Mouse (Mus musculus) limb, embryonic 15.5 days (tissue): ENCODE measurements around the gene Mob1a. TPM values are rescaled to one million over a fixed set of nuclear protein-coding genes. Genes with fewer than 3 reads are reported as not detected.
"Not testable (repeated sequence)": the region's sequence is repeated elsewhere in the genome, so short reads cannot be mapped to it uniquely, and the experiment has no call there.

Experiments used
- ATAC-seq: fragments of 200-750 bp; cut with Nextera tagmentation; 2 replicates; pipeline ENCODE4 v1.8.0; 2017; ENCODE audit warnings: low read depth, moderate TSS enrichment; ENCODE audit not compliant: insufficient number of reproducible peaks, low FRiP score, low TSS enrichment
- H3K27ac ChIP-seq: fragments of 300-500 bp; sonication (generic); 2 replicates; pipeline ENCODE4 v1.5.1; 2015; ENCODE audit warnings: moderate library complexity, mild to moderate bottlenecking, inconsistent platforms
- H3K27me3 ChIP-seq: fragments of 300-500 bp; sonication (generic); 2 replicates; pipeline ENCODE4 v1.6.1; 2015; ENCODE audit warnings: inconsistent platforms
- H3K36me3 ChIP-seq: fragments of 300-500 bp; sonication (generic); 2 replicates; pipeline ENCODE4 v1.6.1; 2015; ENCODE audit warnings: inconsistent platforms
- H3K4me1 ChIP-seq: fragments of 300-500 bp; sonication (generic); 2 replicates; pipeline ENCODE4 v1.6.1; 2015; ENCODE audit warnings: inconsistent platforms
- H3K4me2 ChIP-seq: fragments of 300-500 bp; sonication (generic); 2 replicates; pipeline ENCODE4 v1.6.1; 2015; ENCODE audit warnings: mild to moderate bottlenecking, inconsistent platforms
- H3K4me3 ChIP-seq: fragments of 300-500 bp; sonication (generic); 2 replicates; pipeline ENCODE4 v1.5.1; 2015; ENCODE audit warnings: mild to moderate bottlenecking, inconsistent platforms
- H3K9ac ChIP-seq: fragments of 300-500 bp; sonication (generic); 2 replicates; pipeline ENCODE4 v1.6.1; 2015; ENCODE audit warnings: inconsistent platforms
- H3K9me3 ChIP-seq: fragments of 300-500 bp; sonication (generic); 2 replicates; pipeline ENCODE4 v1.6.1; 2016; ENCODE audit warnings: inconsistent platforms
- WGBS: fragments of 180-500 bp; shearing (Covaris S2); methylation state at CpG from one replicate; pipeline ENCODE4 v1.1.7; 2015; 5-methylcytosine and 5-hydroxymethylcytosine counted together
- polyA plus RNA-seq: library from polyadenylated mRNA; unstranded; fragments of >200 nt; fragmentation: Nextera tagmentation; extraction: Ambion mirVana; gene quantifications from 2 replicates; pipeline ENCODE4 v1.2.1, GENCODE M21; 2015

Mob1a gene
- polyA plus RNA-seq, 1 experiment from 2014 or later, result 68.7 TPM

DNA sequence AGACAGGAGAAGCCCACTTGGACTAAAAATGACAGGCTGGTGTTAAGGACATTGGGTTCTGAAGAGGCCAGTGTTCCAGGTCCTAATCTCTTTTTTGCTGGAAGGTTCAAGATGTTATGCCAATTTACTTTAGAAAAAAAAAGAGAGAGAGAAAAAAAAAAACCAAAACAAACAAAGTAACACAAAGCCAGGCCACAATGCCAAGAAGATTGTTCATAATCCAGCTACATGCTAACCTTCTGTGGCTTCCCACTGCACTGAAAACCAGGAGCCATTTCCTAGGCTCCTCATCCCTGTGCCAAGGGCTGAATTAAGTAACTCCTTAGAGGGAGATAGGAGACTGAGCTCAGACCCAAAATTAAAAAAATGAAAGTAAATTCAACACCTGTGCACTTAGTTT lies 10.5 kb upstream of the Mob1a start:
- Histone ChIP-seq H3K4me2 (no peak overlapping the region), H3K9ac (no peak overlapping the region)

DNA sequence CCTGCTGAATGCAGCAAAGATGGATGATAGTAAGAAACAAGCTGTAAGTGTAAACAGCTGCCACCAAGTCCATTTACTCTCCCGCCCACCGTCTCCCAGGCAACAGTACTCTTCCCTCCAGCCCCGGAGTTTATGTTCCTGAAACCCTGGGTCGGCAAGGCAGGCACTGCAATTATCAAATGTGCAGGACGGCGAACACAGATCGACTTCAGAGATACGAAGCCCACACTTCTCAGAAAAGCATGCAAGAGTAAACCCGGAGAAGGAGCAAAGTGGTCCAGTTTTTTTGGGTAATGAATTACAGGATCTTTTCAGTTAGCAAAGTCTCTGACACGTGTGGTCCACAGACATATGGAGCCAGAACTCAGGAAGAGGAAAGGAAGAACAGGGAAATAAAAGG lies 9.8 kb upstream of the Mob1a start:
- no peak for ATAC-seq
- 3% methylated on average over 10 of the region's 10 CpGs for WGBS
- H3K4me2 ChIP-seq, result peak overlapping the region; percentile 88
- H3K27me3 ChIP-seq, result no peaks in the 10 kb centered on the region
- no peak overlapping the region for H3K27ac ChIP-seq
- H3K9me3 ChIP-seq, result no peaks in the 10 kb centered on the region
- H3K9ac ChIP-seq, result no peak overlapping the region
- peaks cover 13% of the 10 kb centered on the region for H3K4me1 ChIP-seq
- H3K36me3 ChIP-seq, result peaks cover 9% of the 10 kb centered on the region
- H3K4me3 ChIP-seq, result peak overlapping the region; percentile 83

More for the DNA sequence above, 10.5 kb upstream of the Mob1a start:
- peaks cover 16% of the 10 kb centered on the region for H3K36me3 ChIP-seq
- H3K9me3 ChIP-seq, result no peaks in the 10 kb centered on the region
- no peak overlapping the region for H3K4me3 ChIP-seq
- peaks cover 13% of the 10 kb centered on the region for H3K4me1 ChIP-seq
- no peaks in the 10 kb centered on the region for H3K27me3 ChIP-seq
- ATAC-seq, result no peak
- H3K27ac ChIP-seq, result no peak overlapping the region

DNA sequence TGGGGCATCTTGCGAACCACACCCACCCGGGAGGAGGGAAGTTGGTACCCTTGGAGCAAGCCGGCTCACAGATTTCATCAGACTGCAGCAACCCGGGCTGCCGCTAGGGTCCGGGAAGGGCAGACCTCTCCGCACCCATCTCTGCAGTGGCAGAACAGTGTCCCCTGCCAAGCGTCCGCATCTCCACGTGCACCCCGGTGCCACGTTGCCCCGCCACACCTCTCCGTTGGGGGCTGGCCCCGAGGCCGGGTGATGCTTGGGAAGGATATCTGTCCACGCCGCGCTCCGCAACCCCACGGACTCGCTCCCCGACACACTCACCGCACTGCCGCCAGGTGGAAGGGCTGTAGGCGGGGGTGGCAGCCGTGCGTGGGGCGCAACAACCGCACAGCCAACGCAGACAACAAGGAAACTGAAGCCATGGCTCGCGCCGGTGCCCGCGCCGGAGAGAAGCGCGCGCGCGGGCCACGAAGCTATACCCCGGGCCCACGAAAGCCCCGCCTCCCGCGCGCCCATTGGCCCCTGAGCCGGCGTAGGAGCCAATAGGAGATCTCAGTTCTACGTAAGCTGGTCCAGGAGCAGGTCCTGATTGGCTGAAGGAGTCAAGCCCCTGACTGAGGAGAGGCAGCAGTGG lies 8.6 kb upstream of the Mob1a start:
- Histone ChIP-seq H3K9me3 (no peaks in the 10 kb centered on the region), H3K4me1 (peaks cover 13% of the 10 kb centered on the region), H3K27me3 (no peaks in the 10 kb centered on the region), H3K4me2 (peak overlapping the region; percentile 88), H3K27ac (peak overlapping the region; percentile 64; the same call in 1 of the 2 replicates), H3K36me3 (0 out of 2 replicates have a peak, but pooled peaks cover 4% of the 10 kb centered on the region), H3K9ac (peak overlapping the region; percentile 64), H3K4me3 (peak overlapping the region; percentile 83)
- ATAC-seq, result peak; percentile 96
- under 1% methylated on average over 52 of the region's 52 CpGs for WGBS

DNA sequence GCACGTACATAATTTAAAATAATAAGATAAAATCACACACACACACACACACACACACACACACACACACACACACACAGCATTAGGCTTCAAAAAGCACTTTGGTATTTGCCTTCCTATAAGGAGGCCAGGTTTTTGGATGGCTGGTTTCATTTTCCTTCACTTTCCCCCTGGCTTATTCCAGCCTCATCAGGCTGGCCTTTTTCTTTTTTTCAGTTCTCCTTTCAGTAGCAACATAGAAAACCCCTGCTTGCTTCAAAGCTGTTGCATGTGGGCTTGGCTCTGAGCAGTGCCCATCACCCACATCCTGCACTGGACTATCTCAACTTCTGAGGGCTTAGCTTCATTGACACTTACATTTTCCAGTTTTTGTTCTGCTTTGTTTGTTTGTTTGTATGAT lies 3.9 kb upstream of the Mob1a start:
- no peaks in the 10 kb centered on the region for H3K9me3 ChIP-seq
- no peak overlapping the region for H3K9ac ChIP-seq
- H3K27ac ChIP-seq, result no peak overlapping the region
- H3K36me3 ChIP-seq, result no peaks in the 10 kb centered on the region
- H3K4me3 ChIP-seq, result no peak overlapping the region
- peaks cover 6% of the 10 kb centered on the region for H3K4me1 ChIP-seq
- H3K4me2 ChIP-seq, result no peak overlapping the region
- WGBS, result 25% methylated on average over 1 of the region's 1 CpGs
- H3K27me3 ChIP-seq, result no peaks in the 10 kb centered on the region
- no peak for ATAC-seq

DNA sequence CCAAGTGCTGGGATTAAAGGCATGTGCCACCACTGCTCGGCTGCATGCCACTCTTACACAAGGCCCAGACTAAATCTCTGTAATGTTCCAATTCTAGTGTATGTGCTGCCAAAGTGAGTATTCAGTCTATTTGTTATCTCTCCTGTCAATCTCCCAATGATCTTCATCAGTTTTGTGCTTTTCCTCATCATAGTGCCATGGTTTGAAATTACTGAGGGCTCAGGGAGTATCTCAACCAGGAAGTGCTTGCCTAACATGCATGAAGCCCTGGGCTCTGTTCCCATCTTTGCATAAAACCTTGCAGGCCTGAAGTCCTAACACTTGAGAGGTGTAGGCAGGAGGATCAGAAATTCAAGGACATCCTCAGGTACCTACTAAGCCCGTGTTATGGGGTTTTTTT lies 3.0 kb upstream of the Mob1a start:
- Histone ChIP-seq H3K4me2 (no peak overlapping the region), H3K4me3 (no peak overlapping the region), H3K9me3 (no peaks in the 10 kb centered on the region), H3K27me3 (no peaks in the 10 kb centered on the region), H3K4me1 (peaks cover 7% of the 10 kb centered on the region), H3K27ac (no peak overlapping the region), H3K9ac (no peak overlapping the region), H3K36me3 (no peaks in the 10 kb centered on the region)
- no peak for ATAC-seq
- WGBS, result 58% methylated on average over 2 of the region's 2 CpGs

DNA sequence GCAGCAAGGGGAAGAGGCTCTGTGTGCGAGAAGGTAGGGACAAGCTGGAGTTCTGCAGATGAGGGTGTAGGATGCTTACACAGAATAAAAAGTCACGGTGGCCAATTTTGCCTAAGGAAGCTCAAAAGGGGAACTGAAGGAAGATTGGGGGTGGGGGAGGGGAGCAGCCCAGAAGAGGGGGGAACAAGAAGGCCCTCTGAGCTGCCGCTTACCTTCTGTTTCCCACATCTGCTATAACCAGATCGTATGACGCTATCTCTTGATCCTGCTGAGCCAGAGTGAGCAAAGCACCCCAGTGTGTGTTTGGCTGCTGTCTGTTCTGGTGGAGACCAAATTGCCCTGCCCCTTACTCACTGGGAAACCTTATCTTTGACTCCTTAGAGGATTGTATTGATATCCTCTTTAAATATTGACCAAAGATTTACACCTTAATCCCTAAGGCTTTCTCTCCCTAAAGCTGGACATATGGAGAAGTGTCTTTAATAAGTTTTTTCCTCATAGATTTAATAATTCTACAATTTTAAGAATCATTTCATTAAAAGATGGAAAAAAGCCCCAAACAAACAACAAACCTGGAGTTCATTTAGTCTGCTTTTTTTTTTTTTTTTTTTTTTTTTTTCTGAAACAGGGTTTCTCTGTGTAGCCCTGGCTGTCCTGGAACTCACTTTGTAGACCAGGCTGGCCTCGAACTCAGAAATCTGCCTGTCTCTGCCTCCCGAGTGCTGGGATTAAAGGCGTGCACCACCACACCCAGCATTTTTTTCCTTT lies 2.0 kb upstream of the Mob1a start:
- Histone ChIP-seq H3K9ac (no peak overlapping the region), H3K4me1 (peaks cover 7% of the 10 kb centered on the region), H3K27ac (no peak overlapping the region), H3K4me2 (no peak overlapping the region), H3K4me3 (no peak overlapping the region), H3K27me3 (no peaks in the 10 kb centered on the region), H3K9me3 (no peaks in the 10 kb centered on the region), H3K36me3 (peaks cover 1% of the 10 kb centered on the region; the same call in 1 of the 2 replicates)
- 69% methylated on average over 8 of the region's 8 CpGs for WGBS
- ATAC-seq, result no peak

DNA sequence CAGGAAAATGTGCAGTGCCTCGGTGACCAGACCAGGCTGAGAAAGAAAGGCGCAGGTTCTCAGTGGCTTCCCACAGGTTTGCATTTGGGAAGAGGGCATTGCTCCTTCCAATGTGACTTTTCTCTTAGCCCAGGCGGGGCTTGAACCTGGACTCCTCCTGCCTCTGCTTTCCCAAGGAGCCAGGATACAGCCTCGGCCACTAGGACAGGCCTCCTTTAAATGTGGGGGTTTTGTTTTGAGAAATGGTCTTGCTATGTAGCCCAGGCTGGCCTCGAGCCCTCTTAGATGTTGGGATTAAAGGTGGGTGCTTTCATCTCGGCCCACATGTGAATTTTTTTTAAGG lies 549 bp downstream of the Mob1a start:
- Histone ChIP-seq H3K4me2 (peak overlapping the region; percentile 65), H3K27me3 (no peaks in the 10 kb centered on the region), H3K9me3 (no peaks in the 10 kb centered on the region), H3K4me1 (peaks cover 7% of the 10 kb centered on the region), H3K4me3 (peak overlapping the region; percentile 67), H3K36me3 (peaks cover 20% of the 10 kb centered on the region), H3K27ac (peak overlapping the region; percentile 93), H3K9ac (peak overlapping the region; percentile 81)
- no peak for ATAC-seq
- 4% methylated on average over 6 of the region's 6 CpGs for WGBS

DNA sequence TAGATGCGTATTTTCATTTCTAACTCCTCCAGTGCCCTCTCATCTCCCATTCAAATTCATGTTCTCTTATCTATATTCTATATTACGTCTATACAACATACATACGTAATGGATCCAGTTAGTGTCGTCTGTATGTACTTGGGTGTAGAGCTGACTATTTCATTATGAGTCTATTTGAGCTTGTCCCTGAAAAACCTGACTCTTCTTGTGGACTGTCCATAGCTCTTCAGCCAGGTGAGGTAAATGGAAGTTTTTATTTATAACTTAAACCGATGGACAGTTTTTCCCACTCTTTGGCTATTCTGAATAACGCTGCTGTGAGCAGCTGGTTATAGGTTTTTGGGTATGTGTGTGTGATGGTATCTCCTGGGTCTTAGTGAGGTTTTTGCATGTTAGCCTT lies 945 bp downstream of the Mob1a start:
- Histone ChIP-seq H3K4me1 (peaks cover 7% of the 10 kb centered on the region), H3K27me3 (no peaks in the 10 kb centered on the region), H3K27ac (no peak overlapping the region), H3K9ac (no peak overlapping the region), H3K9me3 (no peaks in the 10 kb centered on the region), H3K4me2 (peak overlapping the region; percentile 65), H3K36me3 (peaks cover 24% of the 10 kb centered on the region), H3K4me3 (peak overlapping the region; percentile 67)
- 55% methylated on average over 6 of the region's 6 CpGs for WGBS
- ATAC-seq, result no peak

DNA sequence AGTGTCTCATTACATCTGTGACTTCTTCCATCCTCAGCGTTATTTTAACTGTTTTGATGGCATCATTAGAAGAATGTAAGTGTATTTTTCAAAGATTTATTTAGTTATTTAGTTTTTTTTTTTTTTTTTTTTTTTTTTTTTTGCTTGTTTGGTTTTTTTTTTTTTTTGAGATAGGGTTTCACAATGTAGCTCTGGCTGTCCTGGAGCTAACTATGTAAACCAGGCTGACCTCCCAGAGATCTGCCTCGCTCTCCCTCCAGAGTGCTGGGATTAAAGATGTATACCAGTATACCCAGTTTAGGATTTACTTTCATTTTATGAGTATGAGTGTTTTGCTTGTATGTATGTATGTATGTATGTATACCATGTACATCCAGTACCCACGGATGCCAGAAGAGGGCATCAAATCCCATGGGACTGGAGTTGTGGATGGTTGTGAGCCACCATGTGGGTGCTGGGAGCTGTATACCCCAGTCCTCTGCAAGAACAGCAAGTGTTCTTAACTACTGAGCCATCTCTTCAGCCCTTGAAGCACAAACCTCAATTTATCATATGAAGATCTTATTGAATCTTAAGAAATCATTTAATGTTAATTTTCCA lies 1.9 kb downstream of the Mob1a start:
- peaks cover 7% of the 10 kb centered on the region for H3K4me1 ChIP-seq
- ATAC-seq, result no peak
- 91% methylated on average over 3 of the region's 3 CpGs for WGBS
- no peaks in the 10 kb centered on the region for H3K27me3 ChIP-seq
- H3K9me3 ChIP-seq, result no peaks in the 10 kb centered on the region
- no peak overlapping the region for H3K9ac ChIP-seq
- peak overlapping the region; percentile 65; the same call in 1 of the 2 replicates for H3K4me2 ChIP-seq
- peaks cover 30% of the 10 kb centered on the region for H3K36me3 ChIP-seq
- no peak overlapping the region for H3K27ac ChIP-seq
- no peak overlapping the region for H3K4me3 ChIP-seq

DNA sequence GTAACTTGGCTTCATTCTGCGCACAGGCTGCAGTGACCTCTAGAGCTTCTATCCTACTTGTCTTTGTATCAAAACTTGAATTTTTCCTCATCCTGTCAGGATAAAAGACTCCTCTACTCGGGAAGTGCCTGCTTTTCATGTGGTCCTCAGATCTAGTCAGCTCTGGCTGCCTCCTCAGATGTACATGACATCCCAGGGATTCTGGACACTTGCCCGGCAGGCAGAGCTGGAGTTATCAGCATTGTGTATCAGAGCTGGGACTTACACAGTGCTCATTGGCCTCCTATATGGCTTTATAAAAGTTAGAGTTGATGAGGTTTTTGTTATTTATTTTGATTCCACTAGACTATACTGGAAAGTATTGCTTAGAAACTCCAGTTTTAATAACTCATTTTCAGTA lies 15.6 kb downstream of the Mob1a start:
- ATAC-seq, result no peak
- no peaks in the 10 kb centered on the region for H3K9me3 ChIP-seq
- no peak overlapping the region for H3K4me2 ChIP-seq
- WGBS, result 80% methylated on average over 3 of the region's 3 CpGs
- no peak overlapping the region for H3K9ac ChIP-seq
- no peak overlapping the region for H3K27ac ChIP-seq
- H3K4me3 ChIP-seq, result no peak overlapping the region
- peaks cover 57% of the 10 kb centered on the region for H3K36me3 ChIP-seq
- no peaks in the 10 kb centered on the region for H3K27me3 ChIP-seq
- H3K4me1 ChIP-seq, result no peaks in the 10 kb centered on the region

DNA sequence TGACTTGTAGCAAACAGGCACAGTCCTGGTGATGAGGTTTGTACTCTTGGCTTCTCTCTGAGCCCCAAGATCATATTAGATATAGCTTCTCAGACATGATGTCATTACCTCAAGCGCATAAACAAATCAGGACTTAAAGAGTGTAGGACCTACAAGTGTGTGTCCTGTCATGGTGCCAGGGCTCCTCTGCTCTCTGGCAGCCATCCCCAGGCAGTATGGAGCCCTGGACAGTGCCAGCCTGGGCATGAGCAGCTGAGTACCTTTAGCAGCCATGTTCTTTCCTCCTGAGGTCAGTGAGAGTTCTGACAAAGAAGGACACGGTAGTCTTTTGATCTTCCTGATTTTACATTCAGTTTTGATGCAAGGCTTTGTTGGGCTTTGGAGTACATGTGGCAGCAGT lies 17.1 kb downstream of the Mob1a start:
- peaks cover 45% of the 10 kb centered on the region for H3K36me3 ChIP-seq
- no peaks in the 10 kb centered on the region for H3K4me1 ChIP-seq
- ATAC-seq, result no peak
- no peak overlapping the region for H3K4me3 ChIP-seq
- no peak overlapping the region for H3K27ac ChIP-seq
- 98% methylated on average over 2 of the region's 2 CpGs for whole genome bisulfite sequencing
- H3K27me3 ChIP-seq, result no peaks in the 10 kb centered on the region
- H3K9me3 ChIP-seq, result no peaks in the 10 kb centered on the region
- no peak overlapping the region for H3K4me2 ChIP-seq
- no peak overlapping the region for H3K9ac ChIP-seq

DNA sequence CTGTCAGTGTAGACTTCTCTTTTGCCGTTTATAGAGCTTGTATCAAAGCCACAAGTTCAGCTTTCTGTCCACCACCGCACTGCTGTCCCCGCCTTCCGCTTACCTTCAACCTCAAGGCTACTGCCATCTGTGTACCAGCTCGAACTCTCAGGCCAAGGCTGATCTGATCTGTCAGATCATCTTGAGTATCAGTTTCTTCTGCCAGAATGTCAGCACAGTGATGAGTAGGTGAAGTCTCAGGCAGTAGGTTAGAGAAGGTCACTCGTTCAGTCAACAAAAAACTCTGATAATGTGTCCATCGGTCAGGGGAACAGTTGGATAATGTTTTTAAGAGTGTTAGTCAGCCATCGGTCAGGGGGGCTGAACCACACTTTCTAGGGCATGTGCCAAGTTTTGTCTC lies 19.5 kb downstream of the Mob1a start:
- not testable (repeated sequence) for H3K27me3 ChIP-seq, ATAC-seq, H3K9me3 ChIP-seq, H3K27ac ChIP-seq, H3K4me3 ChIP-seq, H3K4me2 ChIP-seq, H3K9ac ChIP-seq
- H3K4me1 ChIP-seq, result peaks cover 11% of the 10 kb centered on the region
- 91% methylated on average over 8 of the region's 8 CpGs for WGBS
- H3K36me3 ChIP-seq, result peaks cover 26% of the 10 kb centered on the region
